Mouse (Mus musculus) G1E (cell line): ENCODE measurements around the gene Palmd. TPM values are rescaled to one million over a fixed set of nuclear protein-coding genes. Genes with fewer than 3 reads are reported as not detected.

Experiments used
- ATAC-seq: 2 replicates; pipeline ENCODE4 v1.8.0; 2016; ENCODE audit warnings: mild to moderate bottlenecking; ENCODE audit not compliant: insufficient number of reproducible peaks, poor library complexity, low FRiP score, severe bottlenecking; ENCODE audit errors: extremely low read depth
- DNase-seq: peaks from one replicate; pipeline ENCODE4 v3.0.0; 2012; ENCODE audit warnings: low spot score
- H3K27me3 ChIP-seq: 2 replicates; pipeline ENCODE4 v1.6.1; 2012; ENCODE audit warnings: mild to moderate bottlenecking, low read length, inconsistent platforms; ENCODE audit not compliant: insufficient read depth
- H3K36me3 ChIP-seq: replicated peaks from 2 replicates; pipeline ENCODE3; 2012; ENCODE audit warnings: mild to moderate bottlenecking, inconsistent platforms
- H3K4me1 ChIP-seq: 2 replicates; pipeline ENCODE4 v1.6.1; 2012; ENCODE audit warnings: low read depth, low read length, inconsistent platforms, mixed read lengths; ENCODE audit not compliant: insufficient read depth
- H3K4me3 ChIP-seq: 2 replicates; pipeline ENCODE4 v1.5.1; 2012; ENCODE audit warnings: low read depth, mild to moderate bottlenecking, inconsistent platforms, low read length, moderate library complexity, mixed read lengths
- H3K9me3 ChIP-seq: replicated peaks from 2 replicates; pipeline ENCODE4 v1.6.1; 2012; ENCODE audit warnings: inconsistent platforms
- CTCF ChIP-seq: IDR thresholded peaks from 2 replicates; pipeline ENCODE4 v1.5.1; 2012; ENCODE audit warnings: low read depth, low read length, inconsistent platforms, mixed read lengths
- GATA1 ChIP-seq: IDR thresholded peaks from 2 replicates; pipeline ENCODE4 v1.6.1; 2012; ENCODE audit warnings: borderline replicate concordance, low read length, inconsistent platforms, mixed read lengths
- GATA2 ChIP-seq: IDR thresholded peaks from 2 replicates; pipeline ENCODE4 v1.6.1; 2012; ENCODE audit warnings: low read depth, low read length, inconsistent platforms, borderline replicate concordance
- POLR2AphosphoS5 ChIP-seq: IDR thresholded peaks from 2 replicates; pipeline ENCODE4 v1.6.1; 2012; ENCODE audit warnings: low read depth, low read length, inconsistent platforms; ENCODE audit not compliant: insufficient replicate concordance
- TAL1 ChIP-seq: conservative IDR thresholded peaks from 2 replicates; pipeline ENCODE4 v1.6.1; 2012; ENCODE audit warnings: low read depth, low read length, inconsistent platforms, mixed read lengths
- polyA plus RNA-seq: library from polyadenylated mRNA; stranded (reverse); fragments of >175 nt; gene quantifications from 2 replicates; pipeline ENCODE4 v1.2.3, GENCODE M21; 2012
- total RNA-seq, 2 experiments: library from RNA; stranded (forward) in 1 of 2; stranded (reverse) in 1 of 2; fragments of 200-1000 nt in 1 of 2; fragments of >200 nt in 1 of 2; fragmentation: Nextera tagmentation in 1 of 2; gene quantifications; 2 replicates each; pipeline ENCODE4 v1.2.3; 2014 to 2017

The Palmd gene
- total and polyA plus RNA-seq, 3 experiments = 0.22 TPM; not detected in 2

- Histone ChIP-seq H3K36me3 (no peaks in the 10 kb centered on the region), H3K9me3 (no peaks in the 10 kb centered on the region), H3K4me1 (no peaks in the 10 kb centered on the region), H3K27me3 (peaks cover 4% of the 10 kb centered on the region; the same call in 1 of the 2 replicates), H3K4me3 (no peak overlapping the region)
- ATAC-seq (no peak), DNase-seq (no peak)
- TF ChIP-seq GATA1 = no peak
- TF ChIP-seq CTCF = no peak
- TF ChIP-seq TAL1 = no peak
- no peak for TF ChIP-seq GATA2
- TF ChIP-seq POLR2AphosphoS5 = no peak
Measured at GRCm38 (mm10) chr3:116951489-116951888, 17.3 kb downstream of the Palmd start.

- no peak for ATAC-seq
- DNase-seq = no peak
- Histone ChIP-seq H3K9me3 (no peaks in the 10 kb centered on the region), H3K4me3 (no peak overlapping the region), H3K4me1 (no peaks in the 10 kb centered on the region), H3K27me3 (peaks cover 4% of the 10 kb centered on the region; the same call in 1 of the 2 replicates), H3K36me3 (no peaks in the 10 kb centered on the region)
- TF ChIP-seq GATA2 (no peak), CTCF (no peak), POLR2AphosphoS5 (no peak), TAL1 (no peak), GATA1 (no peak)
Measured at GRCm38 (mm10) chr3:116950665-116951115, 18.1 kb downstream of the Palmd start.

GRCm38 (mm10) chr3:116946476-116946875, 22.3 kb downstream of the Palmd start:
- no peaks in the 10 kb centered on the region for H3K9me3 ChIP-seq
- TF ChIP-seq GATA1 = no peak
- no peak overlapping the region for H3K4me3 ChIP-seq
- peaks cover 15% of the 10 kb centered on the region for H3K27me3 ChIP-seq
- no peaks in the 10 kb centered on the region for H3K36me3 ChIP-seq
- DNase-seq (no peak), ATAC-seq (no peak)
- H3K4me1 ChIP-seq = no peaks in the 10 kb centered on the region

GRCm38 (mm10) chr3:116943422-116943821, 25.4 kb downstream of the Palmd start:
- ATAC-seq = no peak
- no peak for TF ChIP-seq POLR2AphosphoS5
- no peak for TF ChIP-seq GATA2
- no peak for TF ChIP-seq CTCF
- TF ChIP-seq TAL1 = no peak
- TF ChIP-seq GATA1 = no peak
- DNase-seq = no peak

GRCm38 (mm10) chr3:116942751-116943150, 26.0 kb downstream of the Palmd start:
- Histone ChIP-seq H3K4me1 (no peaks in the 10 kb centered on the region), H3K9me3 (no peaks in the 10 kb centered on the region), H3K27me3 (peaks cover 15% of the 10 kb centered on the region), H3K4me3 (no peak overlapping the region), H3K36me3 (no peaks in the 10 kb centered on the region)
- DNase-seq (no peak), ATAC-seq (no peak)
- TF ChIP-seq GATA2 (no peak), CTCF (no peak), POLR2AphosphoS5 (no peak), GATA1 (no peak), TAL1 (no peak)

More at GRCm38 (mm10) chr3:116943422-116943821, 25.4 kb downstream of the Palmd start:
- Histone ChIP-seq H3K9me3 (no peaks in the 10 kb centered on the region), H3K4me3 (no peak overlapping the region), H3K4me1 (no peaks in the 10 kb centered on the region), H3K27me3 (peaks cover 15% of the 10 kb centered on the region), H3K36me3 (no peaks in the 10 kb centered on the region)

- Histone ChIP-seq H3K36me3 (no peaks in the 10 kb centered on the region), H3K27me3 (peaks cover 12% of the 10 kb centered on the region), H3K4me3 (no peak overlapping the region), H3K9me3 (no peaks in the 10 kb centered on the region), H3K4me1 (no peaks in the 10 kb centered on the region)
- ATAC-seq (no peak), DNase-seq (no peak)
- TF ChIP-seq GATA1 (no peak), CTCF (no peak), POLR2AphosphoS5 (no peak), GATA2 (no peak), TAL1 (no peak)
Measured at GRCm38 (mm10) chr3:116941559-116942117, 27.1 kb downstream of the Palmd start.
